Mouse (Mus musculus) G1E (cell line): ENCODE results near the gene 1110059E24Rik. TPM values are rescaled to one million over a fixed set of nuclear protein-coding genes. Genes with fewer than 3 reads are reported as not detected.

ENCODE experiments used
- ATAC-seq: 2 replicates; pipeline ENCODE4 v1.8.0; 2016; ENCODE audit warnings: mild to moderate bottlenecking; ENCODE audit not compliant: insufficient number of reproducible peaks, poor library complexity, low FRiP score, severe bottlenecking; ENCODE audit errors: extremely low read depth
- DNase-seq: peaks from one replicate; pipeline ENCODE4 v3.0.0; 2012; ENCODE audit warnings: low spot score
- H3K27me3 ChIP-seq: 2 replicates; pipeline ENCODE4 v1.6.1; 2012; ENCODE audit warnings: mild to moderate bottlenecking, low read length, inconsistent platforms; ENCODE audit not compliant: insufficient read depth
- H3K36me3 ChIP-seq: replicated peaks from 2 replicates; pipeline ENCODE3; 2012; ENCODE audit warnings: mild to moderate bottlenecking, inconsistent platforms
- H3K4me1 ChIP-seq: 2 replicates; pipeline ENCODE4 v1.6.1; 2012; ENCODE audit warnings: low read depth, low read length, inconsistent platforms, mixed read lengths; ENCODE audit not compliant: insufficient read depth
- H3K4me3 ChIP-seq: 2 replicates; pipeline ENCODE4 v1.5.1; 2012; ENCODE audit warnings: low read depth, mild to moderate bottlenecking, inconsistent platforms, low read length, moderate library complexity, mixed read lengths
- H3K9me3 ChIP-seq: replicated peaks from 2 replicates; pipeline ENCODE4 v1.6.1; 2012; ENCODE audit warnings: inconsistent platforms
- CTCF ChIP-seq: IDR thresholded peaks from 2 replicates; pipeline ENCODE4 v1.5.1; 2012; ENCODE audit warnings: low read depth, low read length, inconsistent platforms, mixed read lengths
- GATA1 ChIP-seq: IDR thresholded peaks from 2 replicates; pipeline ENCODE4 v1.6.1; 2012; ENCODE audit warnings: borderline replicate concordance, low read length, inconsistent platforms, mixed read lengths
- GATA2 ChIP-seq: IDR thresholded peaks from 2 replicates; pipeline ENCODE4 v1.6.1; 2012; ENCODE audit warnings: low read depth, low read length, inconsistent platforms, borderline replicate concordance
- POLR2AphosphoS5 ChIP-seq: IDR thresholded peaks from 2 replicates; pipeline ENCODE4 v1.6.1; 2012; ENCODE audit warnings: low read depth, low read length, inconsistent platforms; ENCODE audit not compliant: insufficient replicate concordance
- TAL1 ChIP-seq: conservative IDR thresholded peaks from 2 replicates; pipeline ENCODE4 v1.6.1; 2012; ENCODE audit warnings: low read depth, low read length, inconsistent platforms, mixed read lengths
- polyA plus RNA-seq: library from polyadenylated mRNA; stranded (reverse); fragments of >175 nt; gene quantifications from 2 replicates; pipeline ENCODE4 v1.2.3, GENCODE M21; 2012
- total RNA-seq, 2 experiments: library from RNA; stranded (forward) in 1 of 2; stranded (reverse) in 1 of 2; fragments of 200-1000 nt in 1 of 2; fragments of >200 nt in 1 of 2; fragmentation: Nextera tagmentation in 1 of 2; gene quantifications; 2 replicates each; pipeline ENCODE4 v1.2.3; 2014 to 2017

1110059E24Rik gene
- total and polyA plus RNA-seq, 3 experiments, result 0.94 to 41.1 (median 23.9) TPM

GRCm38 (mm10) chr19:21581404-21581803 is 71.4 kb downstream of the 1110059E24Rik start:
- no peak for TF ChIP-seq POLR2AphosphoS5
- ATAC-seq, result no peak

DNA sequence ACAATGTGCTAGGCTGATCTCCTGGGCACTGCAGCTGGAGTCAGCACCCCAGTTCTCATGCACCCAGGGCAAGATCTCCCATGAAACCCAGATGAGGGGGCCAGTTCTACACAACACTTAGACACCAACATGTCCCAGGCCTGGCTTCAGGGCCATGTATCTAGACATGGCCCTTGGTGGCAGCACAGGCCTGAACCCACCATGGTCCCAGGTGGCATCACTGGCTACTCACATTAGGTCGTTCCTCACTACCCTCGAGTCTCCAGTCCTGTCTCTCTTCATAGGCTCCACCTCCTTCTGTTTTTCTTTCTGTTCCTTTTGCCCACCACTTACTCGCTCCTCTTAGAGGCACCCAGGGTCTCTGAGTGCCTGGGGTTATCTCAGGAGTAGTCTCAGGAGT is 72.9 kb downstream of the 1110059E24Rik start:
- no peak for TF ChIP-seq TAL1
- no peak for TF ChIP-seq GATA1
- no peak for TF ChIP-seq POLR2AphosphoS5
- no peak for TF ChIP-seq GATA2
- TF ChIP-seq CTCF, result no peak
- no peaks in the 10 kb centered on the region for H3K9me3 ChIP-seq
- no peak for ATAC-seq

More at GRCm38 (mm10) chr19:21581404-21581803, 71.4 kb downstream of the 1110059E24Rik start:
- Histone ChIP-seq H3K4me1 (peaks cover 9% of the 10 kb centered on the region), H3K9me3 (no peaks in the 10 kb centered on the region), H3K36me3 (no peaks in the 10 kb centered on the region), H3K4me3 (no peak overlapping the region), H3K27me3 (peaks cover 20% of the 10 kb centered on the region)
- DNase-seq, result no peak

GRCm38 (mm10) chr19:21577443-21577842 is 75.3 kb downstream of the 1110059E24Rik start:
- ATAC-seq, result no peak
- no peak for DNase-seq
- Histone ChIP-seq H3K36me3 (no peaks in the 10 kb centered on the region), H3K4me3 (no peak overlapping the region), H3K27me3 (peaks cover 15% of the 10 kb centered on the region), H3K9me3 (no peaks in the 10 kb centered on the region), H3K4me1 (peaks cover 2% of the 10 kb centered on the region; the same call in 1 of the 2 replicates)
- TF ChIP-seq CTCF (no peak), TAL1 (no peak), POLR2AphosphoS5 (no peak), GATA1 (no peak), GATA2 (no peak)

More for the DNA sequence above, 72.9 kb downstream of the 1110059E24Rik start:
- no peak overlapping the region for H3K4me3 ChIP-seq
- no peaks in the 10 kb centered on the region for H3K36me3 ChIP-seq
- H3K4me1 ChIP-seq, result peaks cover 9% of the 10 kb centered on the region
- peaks cover 20% of the 10 kb centered on the region for H3K27me3 ChIP-seq
- no peak for DNase-seq

DNA sequence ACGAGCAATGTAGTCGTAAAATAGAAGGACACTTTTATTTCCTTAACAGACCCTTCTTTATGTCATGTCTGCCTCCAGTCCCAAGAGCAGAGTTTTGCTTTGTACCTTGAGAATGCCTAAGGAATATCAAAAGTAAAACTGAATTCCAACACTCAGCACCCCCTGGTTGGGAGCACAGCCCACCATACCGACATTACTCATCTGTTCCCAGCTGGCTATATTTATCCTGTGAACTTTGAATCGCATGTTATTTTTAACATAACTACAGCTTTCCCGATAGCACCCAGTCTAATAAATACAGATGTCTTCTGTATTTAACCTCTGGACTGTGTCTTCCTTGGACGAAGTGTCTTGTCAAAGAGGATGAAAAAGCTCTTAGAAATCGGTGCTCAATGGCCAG is 80.8 kb downstream of the 1110059E24Rik start:
- Histone ChIP-seq H3K27me3 (0 out of 2 replicates have a peak, but pooled peaks cover 3% of the 10 kb centered on the region), H3K36me3 (no peaks in the 10 kb centered on the region), H3K4me3 (no peak overlapping the region), H3K9me3 (no peaks in the 10 kb centered on the region), H3K4me1 (peaks cover 11% of the 10 kb centered on the region)
- no peak for DNase-seq
- TF ChIP-seq GATA1 (no peak), TAL1 (no peak), POLR2AphosphoS5 (no peak), GATA2 (no peak), CTCF (no peak)
- no peak for ATAC-seq

DNA sequence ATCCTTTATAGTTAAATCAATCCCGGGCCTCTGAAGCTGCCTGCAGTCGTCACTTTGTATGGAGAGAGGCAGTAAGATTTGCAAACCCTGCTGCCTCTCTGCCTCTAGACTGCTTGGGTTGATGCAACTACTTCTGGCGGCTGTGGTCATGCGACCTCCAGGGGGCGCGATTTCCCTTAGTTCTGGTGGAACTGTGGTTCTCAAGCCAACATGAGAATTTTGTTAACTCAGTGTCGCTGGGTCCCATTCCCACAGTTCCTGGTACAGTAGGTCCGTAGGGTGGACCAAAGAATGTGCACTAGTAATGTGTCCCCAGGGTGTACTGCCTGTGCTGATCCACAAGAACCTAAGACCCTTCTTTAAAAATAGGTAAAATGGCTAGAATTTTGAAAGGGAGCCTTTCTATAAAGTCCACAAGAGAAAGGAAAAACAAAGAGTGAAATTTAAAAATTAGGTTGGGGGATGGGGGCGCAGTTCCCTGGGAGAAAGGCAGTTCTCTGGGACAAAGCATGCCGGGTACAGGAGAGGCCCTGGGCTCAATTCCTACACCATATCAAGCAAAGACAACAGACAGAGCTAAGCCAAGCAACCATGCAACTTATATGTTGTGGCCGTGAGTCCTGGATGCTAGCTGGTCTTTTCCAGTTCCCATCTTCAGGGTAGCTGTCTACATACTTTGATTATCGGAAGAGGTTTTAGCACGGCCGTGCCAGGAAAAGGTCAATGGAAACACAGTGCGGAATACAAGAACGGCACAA is 81.4 kb downstream of the 1110059E24Rik start:
- no peaks in the 10 kb centered on the region for H3K36me3 ChIP-seq
- ATAC-seq (peak; percentile 8; the same call in 1 of the 2 replicates), DNase-seq (peak; percentile 48)
- no peaks in the 10 kb centered on the region for H3K9me3 ChIP-seq
- H3K27me3 ChIP-seq, result 0 out of 2 replicates have a peak, but pooled peaks cover 3% of the 10 kb centered on the region
- TF ChIP-seq TAL1, result no peak
- peak; percentile 79 for TF ChIP-seq CTCF
- TF ChIP-seq POLR2AphosphoS5, result no peak
- TF ChIP-seq GATA2, result no peak
- no peak for TF ChIP-seq GATA1
- no peak overlapping the region for H3K4me3 ChIP-seq
- H3K4me1 ChIP-seq, result peaks cover 12% of the 10 kb centered on the region

DNA sequence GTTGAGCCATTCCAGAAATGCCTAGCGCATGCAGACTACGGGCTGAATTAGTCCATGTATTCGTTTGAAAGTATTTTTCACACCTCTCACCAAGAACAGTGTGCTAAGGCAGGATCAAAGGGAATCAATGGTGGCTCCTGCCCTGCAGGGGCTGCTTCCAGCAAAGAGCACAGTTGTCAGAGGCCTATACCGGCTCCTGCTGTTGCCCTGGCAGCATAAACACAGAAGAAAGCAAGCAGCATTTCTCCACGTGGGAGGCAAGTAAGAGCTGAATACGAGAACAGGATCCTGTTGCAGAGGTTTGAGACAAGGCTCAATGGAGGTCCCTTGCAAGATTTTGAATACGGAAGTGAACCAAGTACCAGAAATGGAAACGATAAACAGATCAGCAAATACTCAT is 82.0 kb downstream of the 1110059E24Rik start:
- H3K4me1 ChIP-seq, result peaks cover 18% of the 10 kb centered on the region
- TF ChIP-seq GATA1, result no peak
- TF ChIP-seq POLR2AphosphoS5, result no peak
- TF ChIP-seq TAL1, result no peak
- no peak for TF ChIP-seq CTCF
- TF ChIP-seq GATA2, result no peak
- no peak overlapping the region for H3K4me3 ChIP-seq

More for the DNA sequence above, 82.0 kb downstream of the 1110059E24Rik start:
- no peaks in the 10 kb centered on the region for H3K36me3 ChIP-seq
- ATAC-seq, result no peak
- H3K9me3 ChIP-seq, result no peaks in the 10 kb centered on the region
- 0 out of 2 replicates have a peak, but pooled peaks cover 3% of the 10 kb centered on the region for H3K27me3 ChIP-seq
- no peak for DNase-seq
